Mouse (Mus musculus): ENCODE results near the gene Mpv17l2. TPM values are rescaled to one million over a fixed set of nuclear protein-coding genes. Genes with fewer than 3 reads are reported as not detected.

The Mpv17l2 gene
- total RNA-seq, 2 experiments from 2014 or later: 26.9 to 27.5 TPM

DNA sequence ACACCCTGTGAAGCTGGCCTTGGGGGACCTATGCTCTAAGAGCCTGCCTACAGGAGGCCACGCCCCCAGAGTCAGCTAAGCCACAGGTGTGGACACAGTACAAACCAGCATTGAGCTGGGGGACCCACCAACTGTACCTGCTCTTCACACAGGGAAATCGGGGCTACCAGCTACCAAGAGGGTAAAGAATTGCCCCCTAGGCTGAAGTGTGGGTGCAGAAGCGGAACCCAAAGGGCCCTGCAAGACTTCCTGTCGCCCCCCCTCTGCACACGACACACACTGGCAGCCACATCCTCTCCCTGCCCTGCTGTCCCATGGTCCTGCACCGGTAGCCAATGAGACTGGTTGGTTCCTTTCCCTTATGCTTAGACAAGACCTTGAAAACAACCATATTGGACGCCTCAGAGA, 30.6 kb upstream of the Mpv17l2 start:
- peak; percentile 41 to 61 for DNase-seq

DNA sequence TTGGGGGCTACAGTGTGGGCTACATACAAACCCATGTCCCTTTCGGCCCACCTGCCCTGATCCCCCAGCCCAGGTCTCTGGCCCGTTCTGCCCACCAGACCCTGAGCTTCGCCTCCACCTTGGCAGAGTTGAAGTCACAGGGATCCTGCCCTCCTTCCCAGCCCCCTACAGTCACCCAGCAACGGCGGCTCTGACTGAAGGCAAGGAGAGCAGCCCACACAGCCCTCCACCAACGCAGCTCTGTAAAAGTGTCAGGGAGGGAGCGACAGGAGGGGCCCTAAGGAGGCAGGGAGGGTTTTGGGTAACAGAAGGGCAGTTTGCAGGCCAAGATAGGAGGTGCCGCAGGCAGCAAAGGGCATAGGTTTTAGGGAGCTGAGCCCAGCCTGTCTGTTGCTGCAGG, 30.1 kb upstream of the Mpv17l2 start:
- DNase-seq: no peak

DNA sequence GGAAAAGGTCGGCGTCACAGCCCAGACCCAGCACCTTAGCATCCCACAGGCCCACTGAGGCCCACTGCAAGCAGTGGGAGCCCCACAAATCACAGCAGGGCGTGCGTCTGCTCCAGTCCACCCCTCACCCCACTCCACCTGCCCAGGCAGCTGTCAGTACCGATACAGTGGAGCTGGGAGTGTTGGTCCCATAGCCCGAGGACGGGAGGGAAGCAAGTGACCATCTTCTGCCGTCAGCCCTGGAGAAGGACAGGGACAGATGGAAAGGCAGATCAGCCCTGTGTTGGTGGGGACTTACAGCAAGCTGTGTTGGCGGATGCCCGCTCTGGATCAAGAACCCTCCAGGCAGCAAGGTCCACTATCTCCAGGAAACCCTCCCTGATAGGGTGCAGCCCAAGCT, 28.3 kb upstream of the Mpv17l2 start:
- no peak for DNase-seq

DNA sequence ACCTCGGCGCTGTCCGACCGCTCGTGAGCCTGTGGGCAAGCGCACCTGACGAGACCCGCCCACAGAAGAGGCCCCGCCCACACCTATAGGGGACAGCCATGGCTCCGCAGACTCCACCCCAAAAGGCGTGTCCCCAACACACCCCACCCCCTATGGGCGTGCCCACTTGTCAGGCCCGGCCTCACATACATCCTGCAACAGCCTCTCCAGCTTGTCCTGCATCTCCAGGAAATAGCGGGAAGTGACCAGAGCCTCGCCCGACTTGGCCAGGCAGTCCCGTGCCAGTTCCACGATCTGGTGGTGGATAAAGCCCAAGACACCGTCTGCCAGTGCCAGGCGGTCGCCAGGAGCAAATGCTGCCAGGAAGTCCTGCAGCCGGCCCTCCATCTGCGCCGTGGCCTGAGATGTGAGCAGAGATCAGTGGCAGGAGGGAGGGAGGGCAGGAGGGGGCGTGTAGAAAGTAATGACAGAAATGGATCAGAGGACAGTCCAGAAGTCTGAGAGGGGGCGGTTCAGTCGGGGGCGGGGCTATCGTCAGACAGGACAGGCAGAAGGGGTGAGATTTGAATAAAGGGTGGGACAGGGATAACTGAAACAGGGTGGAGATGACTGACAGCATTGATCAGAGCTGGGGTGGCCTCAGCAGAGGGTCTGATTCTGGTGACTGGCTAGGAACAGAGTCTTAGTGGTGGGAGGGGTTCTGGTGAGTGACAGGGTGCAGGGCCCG, 27.4 kb upstream of the Mpv17l2 start:
- no peak for DNase-seq

DNA sequence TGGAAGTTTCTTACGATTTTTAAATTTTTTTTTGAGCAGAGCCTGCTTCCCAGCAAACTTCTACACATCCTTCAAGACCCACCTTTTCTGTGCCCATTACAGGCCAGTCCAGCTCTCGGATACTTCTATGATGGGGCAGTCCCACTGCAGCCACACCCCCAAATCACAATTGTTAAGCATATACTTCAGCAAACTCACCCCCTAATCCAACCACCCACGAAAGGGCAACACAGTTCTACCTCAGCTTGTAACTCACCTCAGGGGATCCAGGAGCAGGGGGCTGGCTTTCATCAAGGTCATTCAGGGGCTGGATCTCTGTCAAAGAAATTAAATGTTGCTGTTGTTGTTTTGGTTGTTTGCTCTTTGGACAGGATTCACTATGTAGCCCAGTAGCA, 26.3 kb upstream of the Mpv17l2 start:
- DNase-seq: no peak

DNA sequence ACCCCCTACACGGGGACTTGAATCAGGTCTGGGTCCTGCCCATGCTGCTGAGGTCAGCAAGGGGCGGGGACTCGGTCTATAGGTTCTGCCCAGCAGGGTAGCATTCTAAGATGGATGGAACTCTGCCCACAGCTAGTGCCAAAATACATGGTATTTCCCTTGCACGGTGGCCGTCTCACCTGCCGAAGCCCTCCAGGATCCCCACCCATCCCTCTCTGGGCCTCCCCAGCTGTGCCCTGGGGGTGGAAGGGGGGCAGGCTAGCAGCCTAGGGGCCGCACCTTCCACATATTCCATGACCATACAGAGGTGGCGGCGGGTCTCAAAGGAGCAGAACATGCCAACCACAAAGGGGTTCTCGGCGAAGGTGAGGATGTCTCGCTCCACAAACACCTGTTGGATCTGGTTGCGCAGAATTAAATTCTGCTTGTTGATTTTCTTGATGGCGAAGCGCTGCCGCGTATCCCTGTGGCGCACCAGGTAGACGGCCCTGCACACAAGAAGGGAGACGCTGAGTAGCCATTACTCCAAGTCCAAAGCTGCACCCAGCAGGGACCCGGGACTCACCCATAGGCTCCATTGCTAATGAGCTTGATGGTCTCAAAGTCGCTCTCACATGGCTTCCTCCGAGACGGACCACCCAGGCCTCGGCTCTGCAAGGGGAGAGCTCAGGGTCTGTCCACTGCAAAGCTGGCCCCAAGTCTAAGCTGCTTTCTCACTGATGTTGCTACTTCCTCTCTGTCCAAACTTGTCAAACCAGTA, 25.7 kb upstream of the Mpv17l2 start:
- DNase-seq: no peak

DNA sequence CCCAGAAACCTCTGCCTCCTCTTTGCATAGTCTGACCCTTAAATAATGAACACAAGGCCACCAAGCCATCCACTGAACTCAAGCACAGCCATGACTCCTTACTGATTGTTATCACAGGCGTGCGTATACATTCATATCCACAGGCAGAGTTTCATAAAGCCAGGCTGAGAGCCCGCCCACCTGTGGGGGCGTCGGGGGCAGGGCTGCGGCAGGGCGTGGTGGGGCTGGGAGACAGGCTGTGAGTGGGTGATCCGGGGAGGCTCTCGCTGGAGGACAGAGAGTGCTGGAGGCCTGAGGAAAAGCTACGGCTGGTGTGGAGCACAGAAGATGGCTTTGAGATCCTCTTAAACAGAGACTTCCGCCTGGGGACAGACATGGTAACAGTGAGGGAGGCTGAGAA, 19.3 kb upstream of the Mpv17l2 start:
- DNase-seq: no peak

DNA sequence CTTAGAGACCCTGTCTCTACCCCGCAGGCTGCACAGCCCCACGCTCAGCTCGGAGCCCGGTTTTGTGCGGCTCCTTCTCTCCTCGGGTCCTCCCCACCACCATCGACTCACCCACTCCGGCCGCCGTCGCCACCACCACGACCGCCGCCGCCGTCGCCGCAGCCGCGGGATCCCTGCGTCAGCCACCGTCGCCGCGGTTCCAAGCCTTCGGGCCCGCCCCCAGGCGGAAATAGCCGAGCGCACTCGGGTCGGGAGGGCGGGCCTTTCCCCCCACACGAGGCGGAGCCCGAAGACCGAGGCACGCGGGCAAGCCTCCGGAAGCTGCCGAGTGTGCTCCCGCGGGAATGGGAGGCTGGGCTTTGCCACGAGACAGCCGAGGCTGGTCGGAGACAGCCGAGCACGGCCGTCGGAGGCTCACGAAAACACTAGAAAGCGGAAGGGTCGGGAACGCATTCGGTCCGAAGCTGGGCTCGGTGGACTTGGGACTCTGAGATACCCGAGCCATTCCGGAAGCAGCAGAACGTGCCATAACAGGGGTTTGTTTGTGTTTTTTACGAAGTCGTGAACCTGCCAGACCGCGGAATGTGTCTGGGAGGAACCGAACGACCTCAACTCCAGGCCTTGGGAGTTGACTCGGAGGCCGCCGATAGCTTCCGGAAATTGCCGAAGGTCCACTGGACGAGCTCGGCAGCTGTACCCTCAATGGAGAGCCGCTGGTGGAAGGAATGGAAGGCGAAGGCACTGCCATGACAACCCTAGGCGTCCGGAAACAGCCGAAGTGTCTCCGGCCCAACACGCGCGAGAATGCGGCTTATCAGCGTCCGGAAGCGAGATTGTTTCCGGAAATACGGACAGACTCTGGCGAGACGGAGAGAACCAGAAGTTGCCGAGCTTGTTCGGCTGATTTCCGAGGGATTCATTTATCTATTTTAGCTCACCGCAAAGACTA, 16.0 kb upstream of the Mpv17l2 start, which contains the start of gene Pik3r2:
TSS of gene Pik3r2 (minus strand) at position 218 of the 949 bp plus-strand sequence.
- DNase-seq: peak; percentile 98 to 99

DNA sequence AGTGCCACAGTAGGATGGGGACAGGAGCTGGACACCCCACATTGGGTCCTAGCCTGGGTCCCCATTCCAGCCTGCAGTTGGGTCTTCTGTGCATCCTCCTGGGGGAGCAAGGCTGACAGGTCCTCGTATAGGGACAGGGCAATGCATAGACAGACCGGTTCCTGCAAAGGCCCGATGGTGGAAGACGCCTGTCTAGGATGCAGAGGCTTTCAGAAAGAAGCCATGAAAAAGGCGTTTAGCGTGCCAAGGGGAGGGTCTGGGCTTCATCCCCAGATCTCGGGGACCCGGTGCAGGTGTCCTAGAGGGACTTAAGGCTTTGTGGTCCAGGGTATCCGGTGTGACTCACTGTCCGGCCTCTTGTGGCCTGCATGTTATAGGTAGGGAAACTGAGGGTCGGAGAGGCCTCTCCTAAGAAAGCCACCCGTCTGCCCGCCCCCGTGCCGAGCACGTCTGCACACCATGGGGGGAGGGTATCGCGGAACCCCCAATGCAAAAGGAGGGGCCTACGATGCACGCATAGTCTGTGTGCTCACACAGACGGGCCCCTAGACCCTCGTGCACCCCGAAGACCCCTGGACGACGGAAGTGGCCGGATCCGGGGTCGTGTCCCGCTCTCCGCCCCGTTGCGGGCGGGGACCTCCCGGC, 15.2 kb upstream of the Mpv17l2 start:
- DNase-seq: peak in 1 of 2 experiments; percentile 57

DNA sequence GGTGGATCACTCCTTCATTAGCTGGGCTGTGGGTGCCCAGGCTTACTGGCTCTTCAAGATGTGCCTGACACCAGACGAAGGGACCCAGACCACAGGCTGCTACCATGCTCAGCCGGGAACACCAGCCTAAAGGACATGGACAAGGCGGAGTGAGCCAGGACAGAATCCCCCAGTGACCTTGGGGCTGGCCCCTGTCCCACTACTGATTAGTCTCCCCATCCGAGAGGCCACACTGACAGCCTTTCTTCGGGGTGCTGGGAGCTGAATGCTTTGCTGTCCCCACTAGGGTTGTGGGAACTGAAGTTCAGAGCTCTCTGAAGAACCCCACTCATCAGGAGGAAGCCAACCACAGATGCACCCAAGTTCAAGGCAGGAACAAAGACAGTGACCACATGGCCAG, 14.5 kb upstream of the Mpv17l2 start:
- DNase-seq: peak in 1 of 2 experiments; percentile 41

DNA sequence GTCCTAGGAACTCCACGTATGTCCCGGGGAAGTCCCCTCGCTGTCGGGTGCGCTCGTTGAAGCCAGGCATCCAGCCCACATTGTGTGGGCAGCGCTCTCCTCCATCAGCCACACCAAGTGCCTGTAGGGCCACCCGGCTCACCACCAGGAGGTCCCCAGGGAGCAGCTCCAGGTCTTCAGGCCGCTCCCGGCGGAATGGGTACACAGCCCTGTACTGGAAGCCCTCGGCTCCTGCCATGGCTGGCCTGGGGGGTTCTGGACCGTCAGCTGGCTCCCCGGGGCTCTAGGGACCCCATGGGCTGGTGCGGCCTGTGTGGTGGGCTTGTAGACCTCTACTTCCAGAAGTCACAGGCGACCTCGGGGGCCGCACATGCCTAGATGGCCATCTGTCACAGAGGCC, 14.0 kb upstream of the Mpv17l2 start:
- DNase-seq: no peak

DNA sequence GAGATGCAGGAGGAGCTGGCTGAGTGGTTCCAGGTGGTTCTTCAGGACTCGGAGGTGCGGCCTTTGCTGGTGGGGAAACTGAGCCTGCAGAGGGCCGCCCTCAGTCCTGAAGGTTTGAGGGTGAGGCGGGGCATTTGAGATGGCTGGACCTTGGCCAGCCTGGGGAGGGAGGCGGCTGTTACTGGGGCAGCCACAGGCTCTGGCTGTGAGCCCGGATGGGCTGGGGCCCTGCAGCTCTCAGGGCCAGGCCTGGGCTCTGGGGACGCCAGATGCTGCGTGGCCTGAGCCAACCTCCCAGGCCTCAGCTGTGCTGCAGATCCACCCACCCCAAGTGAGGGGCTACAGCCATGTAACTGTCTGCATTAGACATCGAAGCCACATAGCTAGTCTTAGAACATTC, 13.1 kb upstream of the Mpv17l2 start:
- DNase-seq: peak; percentile 88 to 94

DNA sequence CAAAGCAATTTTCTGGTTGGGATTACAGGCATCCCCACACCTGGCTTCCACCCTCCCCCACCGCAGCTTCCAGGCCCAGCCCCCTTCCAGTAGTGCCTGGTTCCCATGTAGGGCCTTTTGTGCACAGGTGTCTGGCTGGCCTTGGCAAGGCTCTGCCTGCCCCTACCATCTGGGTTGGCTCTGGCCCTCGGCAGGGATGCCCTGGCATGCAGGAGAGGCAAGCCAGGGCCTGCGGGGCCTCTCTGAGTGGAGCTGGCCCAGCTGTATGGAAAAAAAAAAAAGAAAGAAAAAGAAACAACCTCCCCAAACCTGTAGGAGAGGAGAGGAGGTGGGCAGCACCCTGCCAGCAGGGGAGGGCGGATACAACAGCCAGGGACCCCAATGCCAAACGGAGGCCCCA, 12.7 kb upstream of the Mpv17l2 start:
- no peak for DNase-seq

DNA sequence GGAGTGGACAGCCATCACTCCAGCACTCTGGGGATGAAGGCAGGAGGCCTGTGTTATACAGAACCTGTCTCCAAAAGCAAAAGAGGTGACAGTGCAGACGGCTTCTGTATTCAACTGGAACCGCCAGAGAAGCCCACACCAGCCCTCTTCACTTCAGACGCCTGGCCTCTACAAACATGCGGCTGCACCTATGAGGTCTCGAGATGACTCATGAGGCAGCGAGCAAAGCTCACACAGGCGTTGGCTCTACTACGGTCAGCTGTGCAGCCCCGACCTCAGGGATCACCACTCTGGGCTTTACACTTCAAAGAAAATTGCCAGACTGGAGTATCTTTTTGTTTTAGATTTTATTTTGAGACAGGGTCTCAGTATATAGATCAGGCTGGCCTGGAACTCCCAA, 12.1 kb upstream of the Mpv17l2 start:
- DNase-seq: no peak

DNA sequence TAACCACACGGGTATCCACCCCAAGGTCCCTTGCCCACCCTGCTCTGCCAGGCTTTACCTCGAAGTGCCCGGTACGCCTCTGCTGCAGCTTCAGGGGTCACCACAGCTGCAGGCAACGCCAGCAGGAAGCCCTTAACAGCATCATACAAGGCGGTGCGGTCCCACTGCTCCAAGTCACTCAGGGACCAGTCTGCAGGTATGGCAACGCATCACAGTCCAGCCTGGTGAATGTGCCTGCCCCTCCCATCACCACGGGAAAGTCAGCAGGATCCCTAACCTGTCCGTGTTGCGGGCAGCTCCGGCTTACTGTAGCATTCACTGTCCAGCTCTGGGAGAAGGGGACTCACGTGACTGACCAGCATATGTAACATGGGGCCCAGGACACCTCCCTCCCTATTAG, 11.3 kb upstream of the Mpv17l2 start:
- no peak for DNase-seq

DNA sequence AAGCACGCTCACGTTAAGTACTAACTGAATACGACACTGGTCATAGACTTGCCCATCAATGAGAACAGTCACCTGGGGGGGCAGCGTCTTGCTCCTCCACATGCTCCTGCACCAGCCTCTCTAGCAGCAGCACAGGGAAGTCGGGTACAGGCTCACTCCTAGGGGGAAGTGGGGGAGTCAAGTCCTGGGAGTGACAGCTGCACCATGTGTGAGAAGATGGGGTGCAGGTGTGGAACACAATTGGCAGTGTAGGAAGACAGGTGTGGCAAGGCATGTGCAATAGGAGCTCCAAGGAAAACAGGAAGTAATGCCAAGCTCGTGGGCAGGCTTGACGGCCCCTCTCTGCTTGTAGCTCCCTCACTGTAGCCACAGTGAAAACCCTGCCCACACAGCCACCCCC, 10.5 kb upstream of the Mpv17l2 start:
- no peak for DNase-seq

DNA sequence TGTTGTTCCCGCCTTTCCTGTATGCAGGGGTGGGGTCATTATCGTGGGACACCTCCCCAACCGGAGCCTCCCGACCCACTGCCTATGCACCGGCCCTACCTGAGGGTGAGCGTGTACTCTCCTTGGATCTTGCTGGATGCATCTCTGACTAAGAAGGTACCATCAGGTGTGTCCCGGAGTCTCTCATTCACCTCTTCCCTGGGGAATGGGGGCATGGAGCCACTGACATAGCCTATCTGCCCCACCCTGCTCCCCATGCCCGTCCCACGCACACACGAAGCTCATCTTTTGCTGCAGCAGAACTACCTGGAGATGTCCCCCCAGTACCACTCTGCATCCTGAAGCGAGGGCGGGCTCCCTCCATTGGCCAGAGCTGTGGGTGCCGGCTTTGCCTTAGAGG, 10.0 kb upstream of the Mpv17l2 start:
- DNase-seq: no peak

DNA sequence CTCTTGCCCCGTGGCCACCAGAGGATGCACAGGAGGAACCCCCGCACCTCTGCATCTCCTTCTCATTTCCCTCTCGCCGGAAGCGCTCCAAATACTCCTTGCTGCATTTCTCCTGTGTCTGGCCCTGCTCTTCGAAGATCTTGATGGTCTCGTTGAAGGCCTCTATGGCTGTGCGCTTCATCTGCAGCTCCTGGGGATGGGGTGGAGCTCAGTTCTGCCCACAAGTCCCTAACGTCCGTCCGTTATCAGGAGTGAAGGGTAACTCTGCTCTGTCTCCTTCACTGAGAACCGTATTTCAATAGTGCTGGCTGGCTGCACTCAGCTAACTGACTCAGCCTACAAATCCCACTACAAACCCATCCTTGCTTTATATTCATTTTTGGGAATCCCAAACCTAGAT, 9.1 kb upstream of the Mpv17l2 start:
- no peak for DNase-seq

DNA sequence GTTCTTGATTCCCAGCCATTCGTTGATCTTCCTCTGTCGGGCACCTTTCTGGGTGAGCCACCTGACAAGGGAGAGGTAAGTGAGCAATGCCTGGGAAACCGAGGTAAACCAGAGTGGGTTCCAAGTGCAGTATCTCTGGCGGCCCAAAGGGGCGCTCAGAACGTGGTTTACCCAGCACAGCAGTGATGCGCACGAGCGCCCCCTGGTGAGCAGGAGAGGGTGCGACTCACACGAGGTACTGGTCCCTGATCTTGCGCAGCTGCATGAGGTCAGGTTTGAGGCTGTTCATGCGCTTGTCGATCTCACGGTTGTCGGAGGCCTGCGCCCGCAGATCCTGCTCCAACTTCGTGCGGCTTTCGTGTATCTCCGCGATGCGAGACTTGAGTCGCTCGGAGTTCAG, 8.6 kb upstream of the Mpv17l2 start:
- DNase-seq: peak; percentile 93 to 96

DNA sequence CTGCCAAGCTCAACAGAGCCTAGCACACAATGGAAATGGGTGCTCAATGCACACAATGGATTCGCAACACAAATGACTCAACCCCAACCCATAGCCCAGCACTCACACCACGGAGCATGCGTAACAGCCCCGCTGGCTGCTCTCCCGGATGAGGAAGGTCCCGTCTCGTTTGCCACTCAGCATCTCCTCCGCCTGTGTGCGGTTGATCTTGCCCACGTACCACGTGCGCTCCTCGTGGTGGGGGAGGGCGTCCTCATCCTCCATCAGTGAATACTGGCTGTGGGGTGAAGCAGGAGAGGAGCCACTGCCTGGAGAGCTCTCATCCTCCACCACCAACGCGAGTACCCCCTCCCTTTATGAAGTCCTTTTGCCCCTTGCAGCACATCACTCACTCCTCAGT, 8.2 kb upstream of the Mpv17l2 start:
- no peak for DNase-seq

DNA sequence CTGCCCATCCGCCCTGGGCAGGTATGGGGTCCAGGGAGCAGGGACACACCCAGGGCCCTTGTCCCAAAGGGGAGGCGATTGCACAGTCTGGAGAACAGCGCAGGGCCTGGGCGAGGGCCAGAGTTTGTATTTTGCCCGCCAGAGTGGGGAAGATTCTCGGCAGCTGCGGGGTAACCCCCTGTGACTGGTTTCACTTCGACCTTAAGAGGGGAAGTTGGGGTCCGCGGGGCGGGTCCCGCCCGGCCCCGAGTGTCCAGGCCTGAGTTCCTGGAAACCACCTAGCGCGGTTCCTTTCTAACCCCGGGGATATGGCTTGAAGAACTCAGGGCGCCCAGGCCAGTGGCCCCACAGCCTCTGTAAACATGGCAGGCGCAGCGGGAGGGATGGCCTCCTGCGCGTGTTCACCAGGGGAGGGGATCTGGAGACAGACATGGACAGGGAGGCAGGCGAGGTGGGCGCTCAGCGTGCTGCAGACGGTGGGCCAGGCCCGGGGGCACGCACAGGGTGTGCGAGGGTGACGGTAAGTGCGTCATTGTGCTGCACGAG, 7.6 kb upstream of the Mpv17l2 start:
- DNase-seq: peak in 1 of 2 experiments; percentile 61

DNA sequence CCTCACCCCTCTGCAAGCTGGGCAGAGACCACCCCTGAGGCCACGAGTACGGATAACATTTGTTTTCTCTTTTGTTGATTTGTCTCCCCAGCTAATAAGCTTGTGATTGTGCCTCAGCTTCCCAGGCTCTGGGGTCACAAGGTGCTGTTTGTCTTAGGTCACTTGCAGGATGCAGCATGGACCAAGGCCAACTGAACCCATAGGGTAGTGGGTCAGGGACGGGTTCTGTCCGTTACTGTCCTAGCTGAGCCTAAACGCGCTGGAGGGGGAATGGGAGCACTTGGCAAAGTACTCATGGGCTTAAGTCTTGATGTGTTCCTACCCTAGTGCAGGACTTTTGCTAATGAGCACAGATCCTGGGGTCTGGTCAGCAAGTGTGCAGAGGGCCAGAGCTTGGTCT, 6.8 kb upstream of the Mpv17l2 start:
- no peak for DNase-seq

Measured in heart, adult 18-20 months (tissue).